24 mouse cellular contexts compared by ENCODE assay signal in genomic region chr9:97112797-97113554, GRCm38 (mm10). TPM values are rescaled to one million over a fixed set of nuclear protein-coding genes. Genes with fewer than 3 reads are reported as not detected.
DNase-seq lines count a peak whose midpoint lies in the region; ATAC-seq and TF ChIP-seq lines count a peak whose summit lies in the region.
"Had no signal": no experiment of that assay in that cellular context is flagged by ENCODE, and none has a peak within 500 bp of the region (broad histone marks: within the 10 kb centered on the region; RNA-seq: fewer than 3 reads in every experiment).

No protein-coding gene starts in this region.

- peaks cover 3% of the 10 kb centered on the region; the same call in 1 of the 2 replicates for H3K4me1 ChIP-seq in heart, adult 2 months (ENCODE audit: control insufficient read depth, insufficient read depth, low read length)
- peaks cover 27% of the 10 kb centered on the region for H3K4me1 ChIP-seq in heart, embryonic 12.5 days (replicated peaks)

- TF ChIP-seq POLR2A in heart, adult 2 months (IDR thresholded peaks at IDR 0.05; ENCODE audit: insufficient read depth, low read depth, low read length) = no peak

- TF ChIP-seq CTCF in heart, adult 2 months (IDR thresholded peaks at IDR 0.05) = no peak

- peak overlapping the region; percentile 58 for H3K4me2 ChIP-seq in heart, embryonic 12.5 days
- H3K4me2 ChIP-seq: forebrain, embryonic 13.5 days; hindbrain, embryonic 14.5 days; liver, embryonic 12.5 days; neural tube, embryonic 15.5 days had no signal

- peaks cover 3% of the 10 kb centered on the region; the same call in 1 of the 2 replicates for H3K9me3 ChIP-seq in heart, embryonic 12.5 days (replicated peaks)
- H3K9me3 ChIP-seq: forebrain, embryonic 13.5 days; limb, embryonic 13.5 days; liver, embryonic 12.5 days; midbrain, embryonic 10.5 days; neural tube, embryonic 15.5 days had no signal

- TF ChIP-seq EP300 in heart, adult 2 months (IDR thresholded peaks at IDR 0.05; ENCODE audit: insufficient read depth, low read depth, low read length) = no peak

- no peak overlapping the region for H3K4me3 ChIP-seq in heart, adult 2 months
- peak overlapping the region; percentile 26; the same call in 1 of the 2 replicates for H3K4me3 ChIP-seq in heart, embryonic 12.5 days
- H3K4me3 ChIP-seq: forebrain, embryonic 13.5 days; gastrocnemius, adult 2 months; limb, embryonic 13.5 days; liver, embryonic 12.5 days; midbrain, embryonic 10.5 days; neural tube, embryonic 15.5 days had no signal

- DNase-seq in heart, adult 2 months = peak in 1 of 2 experiments; percentile 30
- no peak for DNase-seq in heart, postnatal 36 days
- peak; percentile 52 for DNase-seq in ES-CJ7 (ENCODE audit: low read depth, low spot score)
- peak; percentile 20 to 29 for DNase-seq in heart, postnatal 10 days
- DNase-seq in gastrocnemius, postnatal 4 days (ENCODE audit: low spot score in 2 of 2) = no peak
- DNase-seq: adrenal gland, adult 2 months; cerebellum, adult 2 months; embryo, embryonic 11 days; gastrocnemius, adult 2 months; kidney, adult 18-20 months; kidney, postnatal 4 days; lung, adult 18-20 months; lung, postnatal 10 days; thymus, postnatal 14 days had no signal

- peaks cover 1% of the 10 kb centered on the region; the same call in 1 of the 2 replicates for H3K79me2 ChIP-seq in heart, adult 2 months (replicated peaks; ENCODE audit: control insufficient read depth, insufficient read depth, low read length)

- no peak overlapping the region for H3K9ac ChIP-seq in heart, adult 2 months (ENCODE audit: low read depth, low read length)
- peak overlapping the region; percentile 54 for H3K9ac ChIP-seq in heart, embryonic 12.5 days
- H3K9ac ChIP-seq: forebrain, embryonic 13.5 days; hindbrain, embryonic 14.5 days; limb, embryonic 13.5 days; liver, embryonic 12.5 days; neural tube, embryonic 15.5 days had no signal

- peaks cover 8% of the 10 kb centered on the region for H3K36me3 ChIP-seq in heart, adult 2 months (ENCODE audit: control insufficient read depth, insufficient read depth, low read length)
- no peaks in the 10 kb centered on the region for H3K36me3 ChIP-seq in heart, embryonic 12.5 days
- H3K36me3 ChIP-seq: limb, embryonic 13.5 days; liver, embryonic 12.5 days; neural tube, embryonic 15.5 days had no signal

- no peak for ATAC-seq in heart, embryonic 12.5 days (ENCODE audit: insufficient number of reproducible peaks, low FRiP score)
- ATAC-seq in activated CD4-positive, CD25-positive, alpha-beta regulatory T cell, adult 4 months = no peak
- ATAC-seq: forebrain, embryonic 13.5 days; inflammation-experienced regulatory T-cells, adult 6 months; liver, embryonic 12.5 days had no signal

- 32% methylated on average over 24 of the region's 24 CpGs for WGBS in heart, adult 2 months
- WGBS in heart, embryonic 12.5 days = 31% methylated on average over 24 of the region's 24 CpGs

- H3K27ac ChIP-seq in heart, adult 2 months = peak overlapping the region; percentile 43
- peak overlapping the region; percentile 94 for H3K27ac ChIP-seq in heart, embryonic 12.5 days (ENCODE audit: poor library complexity, severe bottlenecking)
- H3K27ac ChIP-seq: forebrain, embryonic 13.5 days; hindbrain, embryonic 14.5 days; limb, embryonic 13.5 days; liver, embryonic 12.5 days; midbrain, embryonic 10.5 days; neural tube, embryonic 15.5 days; stomach, postnatal 0 days had no signal

- no peaks in the 10 kb centered on the region for H3K27me3 ChIP-seq in heart, adult 2 months (ENCODE audit: control insufficient read depth, insufficient read depth, low read length)
- no peaks in the 10 kb centered on the region for H3K27me3 ChIP-seq in heart, embryonic 12.5 days (replicated peaks)
- H3K27me3 ChIP-seq: forebrain, embryonic 13.5 days; limb, embryonic 13.5 days; neural tube, embryonic 15.5 days had no signal

- intact Hi-C loops in heart, adult 2 months (cut with DNase I) = no loop called here
- intact Hi-C loops in heart, postnatal 36 days (cut with DNase I) = loop anchor here (10.0 kb wide), 1 partner anchor 918 kb away; the partner anchor contains the start of gene Tfdp2
- intact Hi-C loops in heart, postnatal 10 days (cut with DNase I) = no loop called here

RNA-seq across cellular contexts. Expression of gene Slc25a36, which starts 2.0 kb away (rescaled TPM):
- 10 to 100 TPM; 34.7 to 35.1 TPM for total RNA-seq in heart, adult 2 months (2021)
- polyA plus RNA-seq in heart, adult 2 months (2012; rRNA removed) = 14.1 and 30.9 TPM in 2 replicates
- 10 to 100 TPM; 37.3 to 43.3 TPM for total RNA-seq in heart, postnatal 36 days (2021)
- 91.8 and 98.3 TPM in 2 replicates for polyA plus RNA-seq in heart, embryonic 12.5 days (2016; fragmentation: Nextera tagmentation; extraction: Ambion mirVana)
- total RNA-seq in heart, postnatal 10 days (2021) = 10 to 100 TPM; 38.6 to 42.3 TPM
- 10 to 100 TPM; 66.9 to 75.1 TPM for total RNA-seq in gastrocnemius, postnatal 4 days (2021)
- 10 to 100 TPM; 50.2 to 59.9 TPM for polyA plus RNA-seq in activated CD4-positive, CD25-positive, alpha-beta regulatory T cell, adult 4 months (2017; shearing (Covaris generic))

Comparison
In these comparisons a context has a peak if more than half of its experiments do, and no peak if none do; other contexts are left out.
1. DNase-seq: peak in ES-CJ7 (single experiment) and heart, postnatal 10 days (2 of 2); none in heart, postnatal 36 days (0 of 2) and gastrocnemius, postnatal 4 days (0 of 2).